Mouse (Mus musculus) cortical plate, adult 2 months (tissue): ENCODE data around the gene Gm9833.

Experiments
- CTCF ChIP-seq: fragments of 200-500 bp; IDR thresholded peaks from 2 replicates; pipeline ENCODE4 v1.5.1; 2011; ENCODE audit warnings: mild to moderate bottlenecking, control low read depth, low read length; ENCODE audit not compliant: insufficient read depth; ENCODE audit errors: extremely low read depth
- POLR2A ChIP-seq: fragments of 200-500 bp; IDR thresholded peaks from 2 replicates; pipeline ENCODE4 v1.6.1; 2011; ENCODE audit warnings: mild to moderate bottlenecking, low read length, control low read depth; ENCODE audit not compliant: insufficient read depth; ENCODE audit errors: extremely low read depth

GRCm38 (mm10) chr3:10127505-10127904 lies 39.6 kb downstream of the Gm9833 start:
- no peak for TF ChIP-seq CTCF
- TF ChIP-seq POLR2A, result no peak
